ENCODE assay signal across 12 mouse cellular contexts in genomic region chr3:63610113-63610919, GRCm38 (mm10).
DNase-seq lines count a peak whose midpoint lies in the region; ATAC-seq and TF ChIP-seq lines count a peak whose summit lies in the region.
"Had no signal": no experiment of that assay in that cellular context is flagged by ENCODE, and none has a peak within 500 bp of the region (broad histone marks: within the 10 kb centered on the region; RNA-seq: fewer than 3 reads in every experiment).

No protein-coding gene starts in this region.

- no peak for DNase-seq in forebrain, embryonic 10.5 days (ENCODE audit: extremely low spot score, low spot score)
- DNase-seq in forebrain, postnatal 0 days: no peak
- peak; percentile 1 for DNase-seq in lung, embryonic 14.5 days
- DNase-seq in lung, adult 18-20 months: no peak
- no peak for DNase-seq in layer of hippocampus, postnatal 14 days (ENCODE audit: low spot score in 2 of 2)
- no peak for DNase-seq in left cerebral cortex, adult 18-20 months (ENCODE audit: low spot score in 2 of 2)
- DNase-seq: cerebellum, adult 18-20 months; spleen, adult 18-20 months had no signal

- no peak for ATAC-seq in forebrain, postnatal 0 days
- ATAC-seq in lung, embryonic 14.5 days (ENCODE audit: insufficient read depth): peak; percentile 62; the same call in 1 of the 2 replicates
- peak; percentile 33 for ATAC-seq in hindbrain, embryonic 12.5 days (ENCODE audit: low FRiP score)
- peak; percentile 77 for ATAC-seq in midbrain, embryonic 16.5 days

- H3K27me3 ChIP-seq in forebrain, embryonic 10.5 days (ENCODE audit: poor library complexity, severe bottlenecking): no peaks in the 10 kb centered on the region
- H3K27me3 ChIP-seq in forebrain, postnatal 0 days (ENCODE audit: insufficient read depth, low read length): no peaks in the 10 kb centered on the region
- no peaks in the 10 kb centered on the region for H3K27me3 ChIP-seq in lung, embryonic 14.5 days (ENCODE audit: insufficient read depth, low read length)
- no peaks in the 10 kb centered on the region for H3K27me3 ChIP-seq in hindbrain, embryonic 12.5 days
- no peaks in the 10 kb centered on the region for H3K27me3 ChIP-seq in midbrain, embryonic 16.5 days (ENCODE audit: control insufficient read depth, insufficient read depth, low read depth, low read length)
- H3K27me3 ChIP-seq: liver, embryonic 15.5 days; neural tube, embryonic 13.5 days had no signal

- H3K4me3 ChIP-seq in forebrain, embryonic 10.5 days: no peak overlapping the region
- H3K4me3 ChIP-seq in forebrain, postnatal 0 days (ENCODE audit: low read depth, low read length): no peak overlapping the region
- no peak overlapping the region for H3K4me3 ChIP-seq in lung, embryonic 14.5 days (ENCODE audit: low read depth, low read length)
- no peak overlapping the region for H3K4me3 ChIP-seq in hindbrain, embryonic 12.5 days
- H3K4me3 ChIP-seq in midbrain, embryonic 16.5 days (ENCODE audit: low read depth, low read length): no peak overlapping the region
- H3K4me3 ChIP-seq: liver, embryonic 15.5 days; neural tube, embryonic 13.5 days had no signal

- 0 out of 2 replicates have a peak overlapping the region, but pooled peaks have one; percentile 36 for H3K27ac ChIP-seq in forebrain, embryonic 10.5 days
- H3K27ac ChIP-seq in forebrain, postnatal 0 days (ENCODE audit: low read depth, low read length): no peak overlapping the region
- H3K27ac ChIP-seq in lung, embryonic 14.5 days (ENCODE audit: low read depth): no peak overlapping the region
- peak overlapping the region; percentile 23; the same call in 1 of the 2 replicates for H3K27ac ChIP-seq in hindbrain, embryonic 12.5 days
- peak overlapping the region; percentile 43; the same call in 1 of the 2 replicates for H3K27ac ChIP-seq in midbrain, embryonic 16.5 days (ENCODE audit: low read length)
- H3K27ac ChIP-seq: liver, embryonic 15.5 days; neural tube, embryonic 13.5 days had no signal

- H3K36me3 ChIP-seq in forebrain, embryonic 10.5 days (replicated peaks): no peaks in the 10 kb centered on the region
- no peaks in the 10 kb centered on the region for H3K36me3 ChIP-seq in forebrain, postnatal 0 days (ENCODE audit: insufficient read depth)
- no peaks in the 10 kb centered on the region for H3K36me3 ChIP-seq in lung, embryonic 14.5 days (ENCODE audit: insufficient read depth)
- H3K36me3 ChIP-seq in hindbrain, embryonic 12.5 days: no peaks in the 10 kb centered on the region
- no peaks in the 10 kb centered on the region for H3K36me3 ChIP-seq in midbrain, embryonic 16.5 days (ENCODE audit: control insufficient read depth, insufficient read depth, low read length)
- H3K36me3 ChIP-seq: liver, embryonic 15.5 days; neural tube, embryonic 13.5 days had no signal

- no peak overlapping the region for H3K4me2 ChIP-seq in forebrain, postnatal 0 days (ENCODE audit: low read depth)
- H3K4me2 ChIP-seq in lung, embryonic 14.5 days: peak overlapping the region; percentile 41; the same call in 1 of the 2 replicates
- no peak overlapping the region for H3K4me2 ChIP-seq in hindbrain, embryonic 12.5 days (replicated peaks)
- no peak overlapping the region for H3K4me2 ChIP-seq in midbrain, embryonic 16.5 days (ENCODE audit: low read length)
- H3K4me2 ChIP-seq: neural tube, embryonic 13.5 days had no signal

- no peak for TF ChIP-seq CTCF in forebrain, postnatal 0 days (IDR thresholded peaks at IDR 0.05; ENCODE audit: low read depth)
- no peak for TF ChIP-seq CTCF in lung, embryonic 14.5 days (IDR thresholded peaks at IDR 0.05; ENCODE audit: low read depth)

- 44% methylated on average over 5 of the region's 5 CpGs for WGBS in forebrain, embryonic 10.5 days
- WGBS in forebrain, postnatal 0 days: 35% methylated on average over 5 of the region's 5 CpGs
- whole genome bisulfite sequencing in lung, embryonic 14.5 days: 27% methylated on average over 5 of the region's 5 CpGs
- 45% methylated on average over 5 of the region's 5 CpGs for WGBS in hindbrain, embryonic 12.5 days
- 36% methylated on average over 5 of the region's 5 CpGs for WGBS in midbrain, embryonic 16.5 days

- H3K9ac ChIP-seq in forebrain, postnatal 0 days: no peak overlapping the region
- no peak overlapping the region for H3K9ac ChIP-seq in lung, embryonic 14.5 days
- H3K9ac ChIP-seq in hindbrain, embryonic 12.5 days: no peak overlapping the region
- no peak overlapping the region for H3K9ac ChIP-seq in midbrain, embryonic 16.5 days (ENCODE audit: low read depth, low read length)
- H3K9ac ChIP-seq: liver, embryonic 15.5 days; neural tube, embryonic 13.5 days had no signal

- peaks cover 19% of the 10 kb centered on the region for H3K4me1 ChIP-seq in forebrain, embryonic 10.5 days
- no peaks in the 10 kb centered on the region for H3K4me1 ChIP-seq in forebrain, postnatal 0 days (ENCODE audit: insufficient read depth)
- H3K4me1 ChIP-seq in lung, embryonic 14.5 days (ENCODE audit: insufficient read depth): no peaks in the 10 kb centered on the region
- H3K4me1 ChIP-seq in hindbrain, embryonic 12.5 days: 0 out of 2 replicates have a peak, but pooled peaks cover 4% of the 10 kb centered on the region
- peaks cover 16% of the 10 kb centered on the region for H3K4me1 ChIP-seq in midbrain, embryonic 16.5 days (ENCODE audit: control insufficient read depth, insufficient read depth, low read length)
- H3K4me1 ChIP-seq: liver, embryonic 15.5 days had no signal

- H3K9me3 ChIP-seq in forebrain, embryonic 10.5 days: no peaks in the 10 kb centered on the region
- H3K9me3 ChIP-seq in forebrain, postnatal 0 days (ENCODE audit: low read length): no peaks in the 10 kb centered on the region
- no peaks in the 10 kb centered on the region for H3K9me3 ChIP-seq in lung, embryonic 14.5 days (ENCODE audit: low read depth, low read length)
- H3K9me3 ChIP-seq in hindbrain, embryonic 12.5 days (replicated peaks): no peaks in the 10 kb centered on the region
- no peaks in the 10 kb centered on the region for H3K9me3 ChIP-seq in midbrain, embryonic 16.5 days (replicated peaks; ENCODE audit: control insufficient read depth, low read length, poor library complexity, severe bottlenecking)
- H3K9me3 ChIP-seq: liver, embryonic 15.5 days; neural tube, embryonic 13.5 days had no signal

Comparison
In these comparisons a context has a peak if more than half of its experiments do, and no peak if none do; other contexts are left out.
1. H3K27ac ChIP-seq: peak in forebrain, embryonic 10.5 days (single experiment), hindbrain, embryonic 12.5 days (single experiment) and midbrain, embryonic 16.5 days (single experiment); none in forebrain, postnatal 0 days (single experiment) and lung, embryonic 14.5 days (single experiment).